In the genomic region with DNA sequence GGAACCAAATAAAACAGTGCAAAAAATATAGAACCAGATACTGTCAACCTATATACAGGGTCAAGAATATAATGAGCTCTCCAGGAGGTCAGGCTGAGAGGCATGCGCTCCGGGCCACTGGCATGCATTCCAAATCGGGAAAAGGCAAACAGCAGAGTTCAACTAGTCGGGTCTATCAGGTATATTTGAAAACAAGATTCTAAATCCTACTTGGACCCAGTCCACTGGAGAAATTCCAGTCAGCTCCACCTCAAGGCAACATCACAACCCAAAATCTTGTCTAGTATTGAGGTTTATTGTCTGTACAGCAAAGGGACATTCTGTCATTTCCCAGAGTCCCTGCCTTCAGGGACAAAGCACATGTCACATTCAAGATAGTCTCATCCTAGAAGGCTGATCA, we compare ENCODE assay signal across 21 mouse cellular contexts.
"Had no signal": no experiment of that assay in that cellular context is flagged by ENCODE, and none has a peak within 500 bp of the region (broad histone marks: within the 10 kb centered on the region; RNA-seq: fewer than 3 reads in every experiment).

No protein-coding gene starts in this region.

- H3K27me3 ChIP-seq: kidney, embryonic 15.5 days; liver, embryonic 15.5 days; midbrain, embryonic 12.5 days; midbrain, embryonic 15.5 days; neural tube, embryonic 12.5 days; neural tube, embryonic 15.5 days had no signal

- H3K9me3 ChIP-seq: kidney, embryonic 15.5 days; liver, embryonic 15.5 days; midbrain, embryonic 12.5 days; midbrain, embryonic 15.5 days; neural tube, embryonic 12.5 days; neural tube, embryonic 15.5 days had no signal

- H3K4me3 ChIP-seq: kidney, embryonic 15.5 days; left cerebral cortex, adult 2 months; liver, embryonic 15.5 days; midbrain, embryonic 12.5 days; midbrain, embryonic 15.5 days; neural tube, embryonic 12.5 days; neural tube, embryonic 15.5 days had no signal

- H3K9ac ChIP-seq: kidney, embryonic 15.5 days; liver, embryonic 15.5 days; lung, embryonic 14.5 days; midbrain, embryonic 12.5 days; midbrain, embryonic 15.5 days; neural tube, embryonic 12.5 days; neural tube, embryonic 15.5 days had no signal

- H3K4me2 ChIP-seq: kidney, embryonic 15.5 days; liver, embryonic 15.5 days; lung, embryonic 14.5 days; midbrain, embryonic 12.5 days; midbrain, embryonic 15.5 days; neural tube, embryonic 12.5 days; neural tube, embryonic 15.5 days had no signal

- H3K4me1 ChIP-seq: kidney, embryonic 15.5 days; liver, embryonic 15.5 days; midbrain, embryonic 12.5 days; midbrain, embryonic 15.5 days; neural tube, embryonic 12.5 days; neural tube, embryonic 15.5 days had no signal

- H3K36me3 ChIP-seq: kidney, embryonic 15.5 days; liver, embryonic 15.5 days; midbrain, embryonic 12.5 days; midbrain, embryonic 15.5 days; neural tube, embryonic 12.5 days; neural tube, embryonic 15.5 days had no signal

- ATAC-seq: lung, postnatal 0 days; midbrain, embryonic 15.5 days had no signal

- H3K27ac ChIP-seq: kidney, embryonic 15.5 days; left cerebral cortex, adult 2 months; liver, embryonic 15.5 days; macrophage; midbrain, embryonic 12.5 days; midbrain, embryonic 15.5 days; neural tube, embryonic 12.5 days; neural tube, embryonic 15.5 days; stomach, postnatal 0 days had no signal

- DNase-seq: kidney, adult 2 months; kidney, postnatal 10 days; kidney, postnatal 36 days; layer of hippocampus, postnatal 36 days; lung, embryonic 14.5 days; right cerebral cortex, adult 18-20 months; right cerebral cortex, postnatal 14 days; right cerebral cortex, postnatal 4 days; thymus, adult 2 months; thymus, postnatal 14 days; thymus, postnatal 4 days had no signal
